Mouse (Mus musculus) liver, embryonic 13.5 days (tissue): Measurements from ENCODE around the gene Rdh14. TPM values are rescaled to one million over a fixed set of nuclear protein-coding genes. Genes with fewer than 3 reads are reported as not detected.

Source experiments
- ATAC-seq: fragments of 200-750 bp; cut with Nextera tagmentation; 2 replicates; pipeline ENCODE4 v1.8.0; 2017; ENCODE audit warnings: low read depth, mild to moderate bottlenecking, moderate number of reproducible peaks, moderate library complexity
- DNase-seq: peaks from one replicate; pipeline ENCODE4 v3.0.0; 2022
- H3K27ac ChIP-seq: fragments of 300-500 bp; sonication (generic); 2 replicates; pipeline ENCODE4 v1.5.1; 2015; ENCODE audit warnings: moderate library complexity, mild to moderate bottlenecking, inconsistent platforms
- H3K27me3 ChIP-seq: fragments of 300-500 bp; sonication (generic); 2 replicates; pipeline ENCODE4 v1.6.1; 2015; ENCODE audit warnings: mild to moderate bottlenecking, inconsistent platforms
- H3K36me3 ChIP-seq: fragments of 300-500 bp; sonication (generic); 2 replicates; pipeline ENCODE4 v1.6.1; 2015; ENCODE audit warnings: mild to moderate bottlenecking, inconsistent platforms
- H3K4me1 ChIP-seq: fragments of 300-500 bp; sonication (generic); replicated peaks from 2 replicates; pipeline ENCODE4 v1.6.1; 2015; ENCODE audit warnings: inconsistent platforms
- H3K4me2 ChIP-seq: fragments of 300-500 bp; sonication (generic); 2 replicates; pipeline ENCODE4 v1.6.1; 2015; ENCODE audit warnings: inconsistent platforms, mild to moderate bottlenecking, moderate library complexity
- H3K4me3 ChIP-seq: fragments of 300-500 bp; sonication (generic); replicated peaks from 2 replicates; pipeline ENCODE4 v1.5.1; 2015; ENCODE audit warnings: mild to moderate bottlenecking, inconsistent platforms
- H3K9ac ChIP-seq: fragments of 300-500 bp; sonication (generic); 2 replicates; pipeline ENCODE4 v1.6.1; 2015; ENCODE audit warnings: mild to moderate bottlenecking, inconsistent platforms
- H3K9me3 ChIP-seq: fragments of 300-500 bp; sonication (generic); replicated peaks from 2 replicates; pipeline ENCODE4 v1.6.1; 2016; ENCODE audit warnings: inconsistent platforms
- WGBS: fragments of 180-500 bp; shearing (Covaris S2); methylation state at CpG from one replicate; pipeline ENCODE4 v1.1.7; 2015; ENCODE audit not compliant: insufficient replicate concordance; 5-methylcytosine and 5-hydroxymethylcytosine counted together
- polyA plus RNA-seq: library from polyadenylated mRNA; unstranded; fragments of >200 nt; fragmentation: Nextera tagmentation; extraction: Ambion mirVana; gene quantifications from 2 replicates; pipeline ENCODE4 v1.2.1, GENCODE M21; 2015

The Rdh14 gene
- polyA plus RNA-seq, 1 experiment from 2014 or later = 13.3 TPM

DNA sequence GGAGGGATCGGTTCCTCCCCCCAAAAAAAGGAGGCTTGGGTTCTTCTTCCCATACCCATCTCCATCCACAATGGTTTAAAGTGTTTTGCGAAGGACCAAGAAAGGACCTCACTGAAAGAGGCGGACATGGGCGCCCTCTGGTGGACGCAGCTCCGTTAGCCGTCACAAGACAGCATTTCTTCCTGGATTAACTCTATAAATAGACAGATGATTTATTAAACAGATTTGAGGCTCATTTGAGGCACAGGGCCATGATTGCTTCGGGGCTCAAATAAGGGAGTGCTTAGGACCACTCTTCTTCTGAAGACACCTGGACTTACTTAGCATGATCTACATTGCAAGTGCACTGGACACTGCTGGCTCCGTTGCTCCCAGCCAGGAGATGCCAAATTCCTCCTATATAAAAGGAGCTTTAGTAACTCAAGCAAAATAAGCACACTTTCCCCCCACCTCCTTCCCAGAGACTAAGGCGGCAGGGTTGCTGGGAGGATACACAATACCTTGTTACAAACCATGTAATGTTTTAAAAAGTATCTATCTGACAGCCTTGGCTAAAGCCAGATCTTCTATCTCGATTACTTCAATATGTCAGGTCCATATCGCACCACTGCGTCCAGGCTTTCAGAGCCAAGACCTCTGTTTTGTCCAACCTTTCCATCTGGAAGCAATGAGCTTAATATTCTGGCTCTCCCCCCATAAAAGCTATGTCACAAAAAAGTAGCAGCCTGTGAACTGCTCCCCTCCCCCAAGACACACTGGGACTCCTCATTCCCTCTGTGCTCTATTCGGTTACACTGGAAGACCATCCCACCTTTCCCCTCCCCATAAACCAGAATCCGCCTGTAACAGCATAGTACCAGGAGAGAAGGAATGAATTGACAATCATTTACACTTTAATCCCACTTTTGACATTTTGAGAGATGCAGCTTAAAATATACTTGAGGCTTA is 47.8 kb downstream of the Rdh14 start:
- Histone ChIP-seq H3K4me3 (no peak overlapping the region), H3K27me3 (no peaks in the 10 kb centered on the region), H3K9ac (no peak overlapping the region), H3K36me3 (no peaks in the 10 kb centered on the region), H3K4me2 (no peak overlapping the region), H3K4me1 (no peaks in the 10 kb centered on the region), H3K9me3 (no peaks in the 10 kb centered on the region), H3K27ac (no peak overlapping the region)
- ATAC-seq = no peak
- WGBS = 25% methylated on average over 15 of the region's 15 CpGs
- peak; percentile 16 for DNase-seq

GRCm38 (mm10) chr12:10439483-10440235 is 49.1 kb downstream of the Rdh14 start:
- Histone ChIP-seq H3K4me2 (no peak overlapping the region), H3K27me3 (no peaks in the 10 kb centered on the region), H3K9ac (no peak overlapping the region), H3K9me3 (no peaks in the 10 kb centered on the region), H3K27ac (no peak overlapping the region), H3K4me3 (no peak overlapping the region), H3K36me3 (no peaks in the 10 kb centered on the region), H3K4me1 (no peaks in the 10 kb centered on the region)
- 50% methylated on average over 14 of the region's 14 CpGs for WGBS
- DNase-seq (no peak), ATAC-seq (no peak)

Other genes starting within 250 kb of the Rdh14 start
- gene Nt5c1b, start 20.8 kb upstream of the Rdh14 start, polyA plus RNA-seq = not detected in 2 replicates